Mouse (Mus musculus): ENCODE measurements around the gene Vgf.

Gene Vgf

GRCm38 (mm10) chr5:137068711-137069110 lies 42.5 kb downstream of the Vgf start:
- no peak for DNase-seq (ENCODE audit: low read depth, low spot score)

GRCm38 (mm10) chr5:137070881-137071605 lies 44.9 kb downstream of the Vgf start:
- no peak for DNase-seq (ENCODE audit: low read depth, low spot score)

DNA sequence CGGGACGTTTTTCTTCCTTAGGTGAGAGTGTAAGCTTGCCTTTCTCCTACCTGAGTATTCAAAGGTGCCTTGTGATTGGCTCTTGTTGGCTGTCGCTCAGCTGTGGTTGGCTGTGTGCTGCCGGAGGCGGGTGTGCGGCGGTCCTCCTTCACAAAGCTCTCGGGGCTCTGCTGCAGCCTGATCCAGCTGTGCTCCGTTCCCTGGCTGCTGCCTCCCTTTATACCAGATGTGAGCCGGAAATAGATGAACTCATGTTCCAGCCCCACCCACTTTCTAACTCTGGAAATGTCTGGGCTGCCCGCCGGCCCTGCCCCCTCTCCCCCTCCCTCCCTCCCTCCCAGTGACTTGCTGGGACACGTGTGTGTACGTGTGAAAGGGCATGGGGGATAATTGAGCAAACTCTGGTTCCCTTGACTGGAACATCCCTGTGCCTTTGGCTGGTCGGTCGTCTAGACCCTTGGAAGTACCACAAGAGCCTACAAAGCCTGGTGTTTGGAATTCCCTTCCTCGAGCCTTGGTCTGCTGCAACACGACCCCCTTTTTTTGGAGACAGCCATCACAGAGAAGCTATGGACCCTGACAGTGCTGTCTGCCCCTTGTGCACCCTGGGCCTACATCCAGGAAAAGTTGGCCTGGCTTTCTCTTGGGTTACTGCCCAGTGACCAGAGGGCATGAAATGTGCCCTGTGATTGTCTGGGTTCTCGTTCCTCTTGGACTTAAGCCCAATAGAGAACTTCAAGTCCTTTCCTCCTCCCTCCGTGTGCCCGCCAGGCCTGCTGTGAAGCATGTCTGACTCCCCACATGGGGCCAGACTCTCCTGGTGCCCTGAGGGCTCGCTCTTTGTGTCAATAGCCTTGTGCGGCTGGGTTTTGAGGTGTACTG lies 46.1 kb downstream of the Vgf start, which contains the start of gene Serpine1:
Gene Serpine1, minus strand, starts transcription at position 190 of the 882 bp plus-strand sequence.
- peak; percentile 62 for DNase-seq (ENCODE audit: low read depth, low spot score)

DNA sequence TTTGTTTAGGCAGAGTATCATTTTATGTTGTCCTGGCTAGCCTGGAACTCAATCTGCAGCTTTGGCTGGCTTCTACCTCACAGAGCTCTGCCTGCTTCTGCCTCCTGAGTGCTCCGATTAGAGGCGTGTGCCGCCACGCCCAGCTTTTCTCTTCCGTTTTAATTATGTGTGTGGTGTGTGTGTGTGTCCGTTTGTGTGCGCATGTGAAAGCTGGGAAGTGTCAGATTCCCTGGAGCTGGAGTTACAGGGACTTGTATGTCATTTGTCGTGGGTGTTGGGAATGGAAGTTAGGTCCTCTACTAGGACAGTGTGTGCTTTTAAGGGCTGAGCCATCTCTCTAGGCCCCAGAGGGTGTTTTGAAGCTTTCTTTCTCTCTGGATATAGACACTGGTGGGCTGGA lies 46.9 kb downstream of the Vgf start:
- no peak for DNase-seq (ENCODE audit: low read depth, low spot score)

DNA sequence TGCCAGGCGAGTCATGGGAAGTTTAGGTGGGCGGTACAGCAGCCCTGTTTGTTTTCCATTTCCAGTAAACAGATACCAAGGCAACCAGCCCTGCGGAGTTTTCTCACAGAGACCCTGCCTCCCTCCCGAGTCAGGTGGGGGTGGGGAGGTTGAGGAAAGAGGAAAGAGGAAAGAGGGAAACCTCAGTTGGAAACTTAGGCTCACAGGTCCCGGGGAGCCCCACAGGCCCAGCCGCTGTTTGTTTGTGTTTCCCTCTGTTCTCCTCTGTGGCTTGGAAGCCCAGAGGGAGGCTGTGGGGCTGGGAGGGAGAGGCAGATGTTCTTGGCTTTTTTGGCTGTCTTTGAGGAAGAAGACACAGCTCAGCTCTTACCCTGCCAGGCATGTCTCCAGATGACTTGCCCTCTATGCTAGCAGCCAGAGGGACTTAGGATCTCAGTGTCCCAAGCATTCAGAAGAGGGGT lies 48.0 kb downstream of the Vgf start:
- DNase-seq (ENCODE audit: low read depth, low spot score) = no peak

DNA sequence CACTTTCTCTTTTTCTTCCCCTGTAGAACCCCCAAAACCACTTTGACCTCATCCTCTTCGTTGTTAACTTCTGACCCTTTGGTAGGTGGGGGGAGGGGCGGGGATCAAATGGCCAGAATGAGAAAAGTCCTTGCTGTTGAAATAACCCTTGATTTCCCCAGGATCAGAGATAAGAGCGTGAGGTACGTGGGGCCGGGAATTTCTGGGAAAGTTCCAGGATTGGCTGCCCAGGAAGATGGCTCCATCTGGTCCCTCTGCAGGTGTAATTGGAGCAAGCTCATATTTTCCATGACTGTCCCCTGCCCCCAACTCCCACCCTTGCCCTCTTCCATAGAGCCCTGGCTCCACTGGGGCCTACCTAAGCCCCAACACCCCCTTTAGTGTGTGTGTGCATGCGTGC lies 49.5 kb downstream of the Vgf start:
- no peak for DNase-seq (ENCODE audit: low read depth, low spot score)

DNA sequence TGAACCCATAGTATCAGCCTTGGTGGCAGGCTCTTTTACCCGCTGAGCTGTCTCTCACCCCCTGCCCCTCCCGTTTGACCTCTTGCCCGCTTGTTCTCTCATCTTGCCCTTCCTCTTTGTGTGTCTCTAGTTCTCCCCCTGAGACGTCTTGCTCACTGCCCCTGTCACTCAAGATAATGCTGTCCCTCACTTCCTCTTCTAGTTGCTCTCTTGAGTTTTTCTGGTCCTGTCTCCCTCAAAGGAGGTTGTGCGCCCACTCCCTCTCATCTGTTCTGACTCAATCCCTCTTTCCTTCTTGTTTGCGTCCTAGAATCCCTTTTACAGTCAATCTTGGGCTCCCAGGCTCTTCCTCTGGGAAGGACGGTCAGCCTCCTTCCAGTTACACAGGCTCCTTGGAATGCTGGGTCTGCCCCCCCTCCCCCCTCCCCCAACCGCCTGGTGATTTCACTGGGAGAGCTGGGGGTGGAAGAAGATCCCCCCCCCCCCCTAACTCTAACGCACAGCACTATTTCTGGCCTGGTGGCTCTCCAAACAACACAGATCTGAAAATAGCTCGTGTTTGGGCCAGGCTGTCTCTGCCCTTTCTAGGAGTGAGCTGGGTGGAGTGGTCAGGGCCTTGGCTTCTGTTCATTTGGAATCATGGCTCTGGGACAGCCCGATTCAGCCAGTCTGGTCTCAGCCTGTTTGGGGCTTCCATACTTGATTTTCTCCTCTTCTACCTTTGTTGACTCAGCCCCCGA lies 50.2 kb downstream of the Vgf start:
- peak; percentile 80 for DNase-seq (ENCODE audit: low read depth, low spot score)

- DNase-seq (ENCODE audit: low read depth, low spot score) = no peak
Observed at GRCm38 (mm10) chr5:137077187-137077586, 51.0 kb downstream of the Vgf start.

DNA sequence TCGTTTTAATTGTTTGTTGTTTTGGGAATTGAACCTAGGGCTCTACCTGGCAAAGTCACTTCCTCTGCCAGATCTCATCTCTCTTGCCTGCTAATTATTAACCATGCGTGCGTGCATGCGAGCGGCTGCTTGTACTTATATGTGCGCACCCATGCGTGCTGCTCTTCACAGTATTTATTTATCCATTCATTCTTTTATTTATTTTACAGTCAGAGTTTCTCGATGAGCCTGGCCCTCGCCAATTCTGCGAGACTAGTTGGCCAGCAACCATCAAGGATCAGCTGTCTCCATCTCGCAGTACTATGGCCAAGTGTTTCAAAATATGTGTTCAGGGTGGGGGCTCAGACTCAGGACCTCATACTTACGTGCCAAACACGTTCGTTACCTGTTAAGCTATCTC lies 51.8 kb downstream of the Vgf start:
- DNase-seq (ENCODE audit: low read depth, low spot score) = no peak

DNA sequence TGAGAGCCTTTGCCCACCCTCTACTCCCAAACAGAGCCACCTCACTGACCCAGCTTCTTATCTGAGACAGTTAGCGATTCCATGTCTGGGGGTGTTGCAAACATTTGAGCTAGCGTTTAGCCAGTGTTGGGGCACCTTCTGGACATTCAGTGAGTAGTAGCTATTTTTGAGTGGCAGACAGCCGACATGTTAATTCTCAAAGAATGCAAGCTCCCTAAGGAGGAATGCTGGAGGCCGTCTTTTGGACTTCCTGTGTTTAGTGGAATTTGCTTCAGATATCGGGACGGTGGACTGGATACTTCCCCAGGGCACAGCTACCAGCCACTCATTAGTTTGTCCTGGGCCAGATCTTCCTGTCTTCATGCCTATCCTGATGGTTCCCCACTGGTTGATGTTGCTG lies 52.4 kb downstream of the Vgf start:
- DNase-seq (ENCODE audit: low read depth, low spot score) = no peak

GRCm38 (mm10) chr5:137079849-137080248 lies 53.7 kb downstream of the Vgf start:
- no peak for DNase-seq (ENCODE audit: low read depth, low spot score)

Measured in A20 (cell line).